Mouse (Mus musculus): ENCODE measurements around the gene Gpsm2.
A peak's percentile ranks its signal among the peaks of the same experiment; 100 is the strongest.

Gpsm2 gene

GRCm38 (mm10) chr3:108722036-108722872 is at the start of gene Gpsm2:
TSS of gene Gpsm2 (minus strand) at chr3:108722309.
- DNase-seq (ENCODE audit: low spot score in 2 of 2), result peak; percentile 89 to 93

DNA sequence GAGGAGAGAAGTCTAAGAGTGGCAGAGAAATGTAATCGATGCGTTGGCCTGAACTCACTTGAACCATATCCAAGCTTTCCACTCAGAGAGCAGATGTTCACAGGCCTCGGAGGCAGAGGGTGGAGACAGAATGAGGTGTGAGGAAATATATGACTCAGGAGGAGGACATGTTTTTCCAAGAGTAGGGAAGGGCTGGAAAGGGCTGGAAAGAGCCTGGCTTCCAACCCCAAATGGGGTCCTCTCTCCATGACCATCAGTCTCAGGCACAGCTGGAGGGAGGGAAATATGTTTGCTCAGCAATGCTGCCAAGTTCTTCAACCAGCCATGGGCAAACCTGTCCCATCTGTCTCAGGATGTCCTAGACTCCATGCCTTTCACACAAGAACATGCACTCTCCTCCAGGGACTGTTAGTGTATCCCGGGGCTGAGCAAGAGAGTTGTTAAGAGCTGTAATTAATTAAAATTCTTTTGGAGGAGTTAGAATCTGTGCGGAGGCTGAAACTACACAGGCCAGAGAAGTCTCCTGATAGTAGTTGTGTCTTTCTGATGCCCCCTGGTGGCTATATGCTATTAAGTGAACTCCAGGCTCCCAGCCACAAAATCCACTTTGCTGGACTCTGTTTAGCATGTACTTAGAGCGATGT is 48.7 kb upstream of the Gpsm2 start:
- peak; percentile 47 to 64 for DNase-seq (ENCODE audit: low spot score in 2 of 2)

DNA sequence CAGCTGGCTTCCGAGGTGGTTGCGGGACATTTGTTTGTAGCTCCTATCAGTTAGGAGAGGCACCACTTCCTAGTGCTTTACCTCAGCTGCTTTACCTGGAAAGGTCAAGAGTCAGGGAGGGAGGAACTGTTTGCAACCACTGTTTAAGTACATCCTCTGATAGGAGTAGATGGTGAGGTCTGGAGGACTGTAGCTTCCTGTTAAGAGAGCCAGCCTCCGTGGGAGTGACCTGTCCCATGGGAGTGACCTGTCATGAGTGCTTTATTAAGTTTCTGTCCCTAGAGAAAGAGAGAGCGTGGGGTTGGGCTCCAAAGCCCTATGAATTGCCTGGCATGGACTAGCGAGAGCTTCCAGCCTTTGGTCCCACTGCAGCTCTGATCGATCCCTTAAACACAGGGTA is 47.4 kb upstream of the Gpsm2 start:
- DNase-seq (ENCODE audit: low spot score in 2 of 2), result peak; percentile 22

- DNase-seq (ENCODE audit: low spot score in 2 of 2), result no peak
These were observed 45.3 kb upstream of the Gpsm2 start for GRCm38 (mm10) chr3:108767416-108767815.

DNA sequence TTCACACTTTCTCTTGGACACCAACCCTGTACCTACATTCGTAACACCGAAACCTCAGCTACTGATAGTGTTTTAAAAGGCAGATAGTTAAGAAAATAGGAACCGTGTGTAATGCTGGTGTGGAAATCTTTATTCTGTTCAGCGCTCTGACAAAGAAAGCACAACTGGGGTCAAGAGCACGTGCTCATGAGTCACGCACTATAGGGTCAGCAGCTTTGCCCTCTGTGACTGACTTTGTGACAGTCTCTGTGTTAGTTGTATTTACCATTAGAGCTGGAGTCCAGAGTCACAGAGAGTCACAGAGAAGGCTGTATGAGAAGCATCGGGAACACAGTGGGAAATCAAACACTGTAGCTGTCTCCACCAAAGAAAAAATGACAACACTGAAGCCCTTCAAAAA is 44.8 kb upstream of the Gpsm2 start:
- DNase-seq (ENCODE audit: low spot score in 2 of 2), result no peak

DNA sequence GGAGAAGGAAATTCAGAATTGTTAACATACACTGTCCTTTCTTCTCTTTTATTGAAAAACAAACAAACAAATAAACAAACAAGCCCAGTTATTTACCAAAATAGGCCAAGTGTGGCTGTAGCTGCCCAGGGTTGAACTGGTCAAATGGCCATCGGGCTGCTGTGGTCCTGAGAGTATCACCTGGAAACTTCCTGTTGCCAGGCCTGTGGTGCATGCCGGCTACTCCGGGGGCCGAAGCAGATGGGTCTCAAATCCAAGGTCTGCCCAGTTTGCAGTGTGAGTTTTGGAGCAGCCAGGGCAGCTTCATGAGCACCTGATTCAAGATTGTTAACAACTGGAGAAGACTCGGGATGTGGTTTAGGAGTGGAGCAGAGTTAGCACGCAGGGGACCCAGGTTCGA is 43.4 kb upstream of the Gpsm2 start:
- DNase-seq (ENCODE audit: low spot score in 2 of 2), result no peak

- DNase-seq (ENCODE audit: low spot score in 2 of 2), result no peak
These were observed 42.9 kb upstream of the Gpsm2 start for GRCm38 (mm10) chr3:108764976-108765375.

- DNase-seq (ENCODE audit: low spot score in 2 of 2), result no peak
These were observed 41.6 kb upstream of the Gpsm2 start for GRCm38 (mm10) chr3:108763691-108764090.

DNA sequence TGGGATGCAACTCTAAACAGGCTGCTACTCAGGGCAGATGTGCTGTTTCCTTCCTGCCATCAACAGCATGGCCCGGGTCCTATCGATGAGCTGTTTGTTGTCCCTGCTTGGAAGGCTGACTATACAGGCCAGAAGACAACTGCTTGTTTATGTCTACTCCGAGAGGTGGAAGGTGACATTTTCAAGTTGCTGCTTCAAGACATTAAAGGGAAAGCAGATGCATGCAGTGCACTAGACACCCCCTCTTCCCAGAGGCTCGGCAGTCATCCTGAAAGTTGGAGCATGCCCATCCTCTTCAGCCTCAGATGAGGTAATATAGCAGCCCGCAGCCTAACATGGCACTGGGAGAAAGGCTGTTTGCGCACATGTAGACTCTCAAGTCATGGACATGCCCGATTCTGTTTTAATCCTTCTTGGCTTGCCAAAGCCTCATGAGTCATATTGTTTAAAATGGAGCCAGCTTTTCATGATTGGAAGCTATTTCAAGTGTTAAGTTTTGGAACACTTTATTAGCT is 40.5 kb upstream of the Gpsm2 start:
- no peak for DNase-seq (ENCODE audit: low spot score in 2 of 2)

- no peak for DNase-seq (ENCODE audit: low spot score in 2 of 2)
These were observed 37.7 kb upstream of the Gpsm2 start for GRCm38 (mm10) chr3:108759566-108760420.

DNA sequence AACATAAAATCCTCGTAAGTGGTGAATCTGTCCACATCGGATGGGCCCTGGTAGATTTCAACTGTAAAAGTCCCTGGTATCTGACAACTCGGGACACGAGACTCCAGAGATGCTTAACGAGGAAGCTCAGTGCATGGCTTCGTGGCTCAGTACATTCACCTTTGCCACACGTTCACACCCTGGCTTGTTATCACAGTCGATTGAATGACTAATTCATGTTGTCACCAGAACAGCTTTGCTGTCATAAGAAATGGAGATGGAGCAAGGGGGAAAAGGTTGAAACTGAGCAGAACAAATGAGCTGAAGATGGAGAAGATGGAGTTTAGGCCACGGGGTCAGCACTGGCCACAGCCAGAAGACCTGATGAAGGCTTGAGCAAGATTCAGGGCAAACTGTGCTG is 35.5 kb upstream of the Gpsm2 start:
- DNase-seq (ENCODE audit: low spot score in 2 of 2), result no peak

DNA sequence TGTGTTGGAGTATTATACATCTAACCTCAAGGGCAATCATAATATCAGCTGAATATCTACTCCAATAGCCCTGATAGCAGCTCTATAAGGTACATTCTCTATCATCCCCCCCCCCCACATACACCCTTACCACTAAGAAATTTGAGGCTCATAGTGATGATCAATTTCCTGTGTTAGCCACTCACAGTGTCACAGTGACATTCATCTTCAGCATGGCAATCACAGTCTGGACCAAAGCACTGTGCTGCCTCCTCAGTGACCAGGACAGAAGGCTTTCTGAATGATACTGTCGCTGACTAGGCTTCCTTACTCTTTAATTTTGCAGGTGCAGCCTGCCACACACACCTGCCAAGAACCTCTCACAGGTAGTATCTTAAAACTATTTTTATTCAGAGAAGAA is 34.0 kb upstream of the Gpsm2 start:
- DNase-seq (ENCODE audit: low spot score in 2 of 2), result no peak

GRCm38 (mm10) chr3:108755542-108755941 is 33.4 kb upstream of the Gpsm2 start:
- DNase-seq (ENCODE audit: low spot score in 2 of 2), result no peak

GRCm38 (mm10) chr3:108754541-108754940 is 32.4 kb upstream of the Gpsm2 start:
- DNase-seq (ENCODE audit: low spot score in 2 of 2), result no peak

GRCm38 (mm10) chr3:108751691-108752090 is 29.6 kb upstream of the Gpsm2 start:
- peak; percentile 21 to 30 for DNase-seq (ENCODE audit: low spot score in 2 of 2)

- DNase-seq (ENCODE audit: low spot score in 2 of 2), result peak in 1 of 2 experiments; percentile 25
These were observed 29.0 kb upstream of the Gpsm2 start for GRCm38 (mm10) chr3:108751061-108751460.

GRCm38 (mm10) chr3:108744060-108744459 is 22.0 kb upstream of the Gpsm2 start:
- no peak for DNase-seq (ENCODE audit: low spot score in 2 of 2)

GRCm38 (mm10) chr3:108739045-108739708 is 17.1 kb upstream of the Gpsm2 start, which contains the start of gene Aknad1:
TSS of gene Aknad1 (plus strand) at chr3:108739658.
- no peak for DNase-seq (ENCODE audit: low spot score in 2 of 2)

GRCm38 (mm10) chr3:108737761-108738160 is 15.7 kb upstream of the Gpsm2 start:
- DNase-seq (ENCODE audit: low spot score in 2 of 2), result no peak

GRCm38 (mm10) chr3:108730316-108730715 is 8.2 kb upstream of the Gpsm2 start:
- peak in 1 of 2 experiments; percentile 18 for DNase-seq (ENCODE audit: low spot score in 2 of 2)

DNA sequence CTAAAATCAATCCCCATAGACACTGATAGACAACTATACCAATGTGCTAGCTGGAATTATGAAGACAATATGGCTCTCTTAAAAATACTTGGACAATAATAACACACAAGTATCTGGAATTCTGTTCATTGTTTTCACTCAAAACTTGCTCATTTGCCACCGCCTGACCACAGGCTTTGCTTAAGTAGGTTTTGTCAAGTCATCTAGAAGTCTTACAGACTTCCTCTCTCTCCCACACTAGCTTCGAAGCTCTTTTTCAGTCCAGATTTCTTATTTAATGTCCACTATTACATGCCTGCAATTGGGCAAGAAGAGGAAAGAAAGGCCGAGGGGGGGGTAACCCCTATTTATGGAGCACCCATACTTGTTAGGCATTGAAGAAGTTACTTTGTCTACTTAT is 5.7 kb upstream of the Gpsm2 start:
- DNase-seq (ENCODE audit: low spot score in 2 of 2), result no peak
